Mouse (Mus musculus): Measurements from ENCODE around the gene Hist1h2bl.

The Hist1h2bl gene

GRCm38 (mm10) chr13:21722373-21722925, 6.5 kb upstream of the Hist1h2bl start:
- peak; percentile 86 for DNase-seq (ENCODE audit: low read depth)

GRCm38 (mm10) chr13:21721757-21722372, 5.9 kb upstream of the Hist1h2bl start, which contains the start of gene Hist1h2bm:
Gene Hist1h2bm (plus strand): TSS chr13:21722044.
- DNase-seq (ENCODE audit: low read depth): peak; percentile 99

GRCm38 (mm10) chr13:21721107-21721756, 5.3 kb upstream of the Hist1h2bl start:
- peak; percentile 89 for DNase-seq (ENCODE audit: low read depth)

GRCm38 (mm10) chr13:21718381-21719080, 2.6 kb upstream of the Hist1h2bl start:
- peak; percentile 85 for DNase-seq (ENCODE audit: low read depth)

GRCm38 (mm10) chr13:21717397-21718357, 1.7 kb upstream of the Hist1h2bl start, which contains the start of gene Hist1h3h:
Gene Hist1h3h (plus strand): TSS chr13:21717659.
- peak; percentile 99 for DNase-seq (ENCODE audit: low read depth)

GRCm38 (mm10) chr13:21716540-21717391, 823 bp upstream of the Hist1h2bl start:
- DNase-seq (ENCODE audit: low read depth): peak; percentile 93

- peak; percentile 91 for DNase-seq (ENCODE audit: low read depth)
Observed at GRCm38 (mm10) chr13:21715131-21715863, 646 bp downstream of the Hist1h2bl start.

GRCm38 (mm10) chr13:21714725-21715124, 1.2 kb downstream of the Hist1h2bl start:
- DNase-seq (ENCODE audit: low read depth): peak; percentile 91

- peak; percentile 64 for DNase-seq (ENCODE audit: low read depth)
Observed at GRCm38 (mm10) chr13:21711698-21712097, 4.2 kb downstream of the Hist1h2bl start.

- peak; percentile 88 for DNase-seq (ENCODE audit: low read depth)
Observed at GRCm38 (mm10) chr13:21710821-21711525, 5.0 kb downstream of the Hist1h2bl start.

GRCm38 (mm10) chr13:21710031-21710711, 5.8 kb downstream of the Hist1h2bl start:
- peak; percentile 90 for DNase-seq (ENCODE audit: low read depth)

- no peak for DNase-seq (ENCODE audit: low read depth)
Observed at GRCm38 (mm10) chr13:21706669-21707068, 9.3 kb downstream of the Hist1h2bl start.

- DNase-seq (ENCODE audit: low read depth): no peak
Observed at GRCm38 (mm10) chr13:21697811-21698210, 18.1 kb downstream of the Hist1h2bl start, which contains the start of gene Olfr1359. Gene Olfr1359 (plus strand): TSS chr13:21698111.

GRCm38 (mm10) chr13:21677305-21677704, 38.6 kb downstream of the Hist1h2bl start, which contains the start of gene Olfr1360:
Gene Olfr1360 (minus strand): TSS chr13:21677405.
- DNase-seq (ENCODE audit: low read depth): no peak
